Mouse (Mus musculus) gastrocnemius, postnatal 4 days (tissue): ENCODE measurements around the gene Myo1h. TPM values are rescaled to one million over a fixed set of nuclear protein-coding genes. Genes with fewer than 3 reads are reported as not detected.
A peak's percentile ranks its signal among the peaks of the same experiment; 100 is the strongest.

Experiments
- DNase-seq, 2 experiments: peaks; one replicate each; pipeline ENCODE4 v3.0.0; 2021 to 2022; ENCODE audit warnings: low spot score in 2 of 2, mixed read lengths in 2 of 2
- total RNA-seq, 2 experiments: library from RNA; stranded (reverse); gene quantifications; 2 replicates each; pipeline ENCODE4 v1.2.3; 2021

The Myo1h gene
- total RNA-seq, 2 experiments from 2014 or later: 0.34 to 0.57 TPM

DNA sequence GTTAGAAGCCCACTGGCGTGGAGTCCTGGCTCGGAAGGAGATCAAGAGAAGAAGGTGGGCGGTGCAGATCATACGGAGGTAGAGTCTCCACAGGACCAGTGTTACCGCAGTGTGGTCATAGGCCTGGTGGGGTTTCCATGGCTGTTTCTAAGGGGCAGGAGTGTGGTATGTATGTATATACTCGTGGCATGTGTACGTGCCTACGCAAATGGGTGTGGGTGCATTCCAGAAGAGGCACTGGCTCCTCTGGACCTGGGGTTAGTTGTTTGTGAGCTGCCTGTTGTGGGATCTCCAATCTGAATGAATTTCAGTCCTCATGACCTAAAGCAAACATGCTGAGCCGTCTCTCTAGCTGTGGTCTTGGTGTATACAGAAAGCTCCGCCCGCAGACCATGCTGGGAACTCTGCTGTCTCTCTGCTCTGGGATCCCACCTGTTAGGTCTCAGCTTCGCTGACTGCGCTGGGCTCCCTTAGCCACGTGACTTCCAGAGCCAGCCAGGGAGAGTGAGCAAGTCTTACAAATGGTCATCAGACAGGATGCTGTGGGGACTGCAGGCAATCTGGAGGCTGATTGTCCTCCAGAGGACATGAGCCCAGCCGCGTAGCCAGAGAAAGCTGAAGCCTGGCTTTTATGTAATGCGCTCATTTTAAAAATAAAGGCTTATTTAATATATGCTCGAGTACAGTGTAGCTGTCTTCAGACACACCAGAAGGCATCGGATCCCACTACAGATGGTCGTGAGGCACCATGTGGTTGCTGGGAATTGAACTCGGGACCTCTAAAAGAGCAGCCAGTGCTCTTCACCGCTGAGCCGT lies 68.2 kb downstream of the Myo1h start:
- DNase-seq: no peak

DNA sequence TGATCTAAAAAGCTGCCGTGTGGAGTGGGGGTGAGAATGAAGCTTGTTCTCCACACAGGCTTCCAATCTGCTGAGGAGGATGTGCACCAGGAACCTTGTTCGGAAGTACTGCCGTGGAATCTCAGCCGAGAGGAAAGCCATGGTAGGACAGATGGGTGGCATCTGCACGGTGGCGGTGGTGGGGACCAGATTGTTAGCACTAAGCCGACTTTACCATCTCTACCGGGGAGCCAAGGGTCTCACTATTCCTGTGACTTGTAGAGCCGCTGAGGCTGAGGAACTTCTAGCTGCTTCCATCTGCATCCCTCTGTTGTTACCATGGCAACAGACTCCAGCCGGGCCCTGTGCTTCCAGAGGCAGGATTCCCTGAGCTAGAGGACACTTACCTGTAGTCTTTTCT lies 69.9 kb downstream of the Myo1h start:
- no peak for DNase-seq

DNA sequence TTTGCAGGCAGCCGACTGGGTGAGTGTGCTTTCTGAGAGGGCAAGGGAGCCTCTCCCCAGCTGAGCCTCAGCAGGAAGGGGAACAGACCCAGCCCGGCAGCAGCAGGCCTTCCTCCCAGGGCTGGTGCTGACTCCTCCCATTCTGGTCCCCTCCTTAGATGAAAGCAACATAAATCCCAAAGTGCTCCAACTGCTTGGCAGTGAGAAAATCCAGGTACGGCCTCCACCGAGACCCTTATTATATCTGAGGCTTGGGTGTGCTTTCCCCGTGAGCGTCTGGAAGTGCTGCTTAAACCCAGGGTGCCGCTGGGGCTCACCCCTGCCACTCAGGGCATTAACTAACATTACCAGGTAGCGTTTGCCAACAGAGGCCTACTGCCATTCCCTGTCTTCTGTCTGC lies 70.6 kb downstream of the Myo1h start:
- DNase-seq: no peak

DNA sequence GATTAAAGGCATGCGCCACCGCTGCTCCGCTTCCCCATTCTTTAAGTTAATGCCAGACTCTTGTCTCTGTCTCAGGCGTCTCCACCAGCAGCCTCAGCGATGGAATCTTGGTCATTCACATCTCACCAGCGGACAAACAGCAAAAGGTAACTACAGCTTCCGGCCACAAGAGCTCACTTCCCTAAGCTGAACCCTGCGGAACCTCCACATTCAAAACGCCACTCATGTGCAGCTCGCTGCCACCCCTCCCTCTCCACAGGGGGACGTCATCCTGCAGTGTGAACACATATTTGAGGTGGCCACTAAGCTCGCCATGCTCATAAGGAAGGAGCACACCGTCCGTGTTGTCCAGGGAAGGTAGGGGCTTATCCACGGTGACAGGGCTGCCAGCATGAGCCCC lies 72.0 kb downstream of the Myo1h start:
- no peak for DNase-seq

DNA sequence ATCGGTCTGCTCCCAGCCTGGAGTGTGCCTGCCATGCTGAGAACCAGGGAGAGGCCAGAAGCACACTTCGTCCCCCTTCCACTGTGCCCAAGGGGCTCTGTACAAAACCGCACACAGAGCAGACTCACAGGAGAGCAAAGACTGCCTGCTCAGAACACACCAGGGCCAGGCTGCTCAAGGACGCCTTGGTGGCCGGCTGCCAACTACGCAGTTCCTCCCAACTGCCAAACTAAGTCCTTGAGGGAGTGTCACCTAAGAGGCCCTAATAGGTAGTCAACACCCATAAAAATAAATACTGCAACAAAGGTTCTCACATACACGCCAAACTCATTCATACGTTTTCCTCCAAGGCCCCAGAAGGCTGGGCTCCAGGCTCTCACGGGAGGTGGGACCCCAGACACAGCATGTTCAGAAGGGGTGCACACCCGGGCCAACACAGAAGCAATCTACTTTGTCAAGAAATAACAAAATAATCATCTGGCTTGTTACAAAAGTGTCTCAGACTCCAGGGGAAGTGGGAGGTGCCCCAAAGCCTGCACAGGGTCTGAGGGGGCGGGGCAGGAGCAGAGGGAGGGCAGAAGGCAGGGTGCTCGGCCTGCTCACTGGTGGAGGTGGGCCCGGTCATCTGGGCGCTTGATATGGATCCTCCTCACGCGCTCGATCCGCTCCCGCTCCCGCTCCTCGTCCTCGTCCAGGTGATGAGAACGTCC lies 76.2 kb downstream of the Myo1h start:
- no peak for DNase-seq

DNA sequence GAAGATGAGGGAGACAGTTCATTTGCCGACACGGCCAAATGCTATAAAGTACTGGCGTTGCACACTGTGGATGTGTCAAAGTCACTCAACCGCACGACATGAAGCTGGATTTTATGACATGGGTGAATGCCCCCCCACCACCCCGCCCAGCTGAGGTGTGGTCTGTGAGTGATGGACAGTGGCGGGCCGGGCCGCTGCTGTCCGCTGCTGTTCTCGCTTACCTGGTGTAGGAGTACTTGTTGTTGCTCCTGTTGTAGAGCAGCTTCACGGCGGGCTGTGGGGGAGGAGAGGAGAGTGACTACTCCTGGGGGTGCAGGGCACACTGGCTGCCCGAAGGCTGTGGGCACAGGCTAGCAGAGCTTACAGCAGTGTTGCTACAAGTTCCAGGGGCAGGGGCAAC lies 79.2 kb downstream of the Myo1h start:
- DNase-seq: no peak

DNA sequence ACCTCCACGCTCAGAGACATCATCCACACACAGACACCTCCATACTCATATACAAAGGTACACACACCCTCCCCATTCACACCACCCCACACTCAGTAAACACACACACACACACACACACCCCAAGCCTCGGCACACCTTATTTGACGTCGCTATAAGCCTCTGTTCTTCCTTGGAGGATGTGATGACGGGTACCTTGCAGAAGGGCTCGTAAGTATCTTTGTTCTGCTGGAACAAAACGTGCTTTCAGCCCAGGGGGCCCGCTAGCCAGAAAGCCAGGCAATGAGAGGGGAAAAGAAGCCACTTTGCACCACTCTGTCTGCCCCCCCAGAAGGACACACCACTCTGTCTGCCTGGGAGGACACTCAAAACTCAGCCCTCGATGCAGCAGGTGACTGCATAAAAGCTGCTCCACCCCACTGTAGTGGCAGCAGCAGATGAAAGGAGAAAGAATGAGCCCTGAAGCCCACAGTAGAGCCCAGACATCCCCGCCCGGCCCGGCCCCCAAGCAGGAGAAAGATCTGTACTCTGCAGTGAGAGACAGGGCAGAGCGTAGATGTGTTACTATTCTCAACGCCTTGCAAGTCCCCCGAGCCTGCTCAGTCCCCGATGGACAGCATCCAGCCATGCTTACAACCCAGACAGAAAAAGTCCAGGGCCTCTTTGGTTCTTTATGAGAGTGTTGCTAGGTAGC lies 80.0 kb downstream of the Myo1h start:
- no peak for DNase-seq

DNA sequence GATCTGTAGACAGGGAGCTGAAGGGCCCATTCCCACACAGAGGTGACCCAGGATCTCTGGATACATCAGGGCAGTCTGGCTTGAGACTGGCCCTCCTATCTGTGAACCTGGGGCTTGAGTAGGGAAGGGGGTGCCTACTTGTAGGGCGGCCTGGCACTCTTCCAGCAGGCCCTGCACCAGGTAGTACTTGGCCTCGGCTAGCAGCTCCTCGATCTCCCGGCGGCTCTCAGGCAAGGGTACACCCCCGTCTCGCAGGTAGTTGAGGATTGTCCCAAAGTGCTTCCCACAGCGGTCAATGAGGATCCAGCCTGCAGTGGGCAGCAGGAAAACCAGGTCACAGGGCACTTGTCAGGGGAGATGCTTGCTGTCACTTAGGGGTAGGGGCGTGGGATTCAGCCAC lies 81.0 kb downstream of the Myo1h start:
- DNase-seq: no peak

DNA sequence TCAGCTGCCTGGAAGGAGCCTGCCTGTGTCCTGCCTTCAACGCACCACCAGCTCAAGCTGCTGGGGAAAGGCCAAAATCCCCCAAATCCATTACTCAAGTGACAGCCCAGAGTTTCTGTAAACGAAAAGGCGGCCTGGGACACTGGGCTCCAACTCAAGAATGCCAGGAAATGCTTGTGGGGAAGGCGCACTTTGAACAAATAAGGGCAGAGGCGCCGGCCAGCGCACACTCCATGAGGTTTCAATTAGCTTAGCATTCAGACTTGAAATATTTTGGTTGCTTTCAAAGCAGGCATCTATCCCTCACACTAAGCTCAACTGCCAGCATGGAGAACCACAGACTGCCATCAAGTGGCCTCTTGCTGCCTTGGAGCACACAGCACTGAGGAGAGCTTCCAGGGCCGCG lies 81.4 kb downstream of the Myo1h start:
- DNase-seq: peak in 1 of 2 experiments; percentile 38

DNA sequence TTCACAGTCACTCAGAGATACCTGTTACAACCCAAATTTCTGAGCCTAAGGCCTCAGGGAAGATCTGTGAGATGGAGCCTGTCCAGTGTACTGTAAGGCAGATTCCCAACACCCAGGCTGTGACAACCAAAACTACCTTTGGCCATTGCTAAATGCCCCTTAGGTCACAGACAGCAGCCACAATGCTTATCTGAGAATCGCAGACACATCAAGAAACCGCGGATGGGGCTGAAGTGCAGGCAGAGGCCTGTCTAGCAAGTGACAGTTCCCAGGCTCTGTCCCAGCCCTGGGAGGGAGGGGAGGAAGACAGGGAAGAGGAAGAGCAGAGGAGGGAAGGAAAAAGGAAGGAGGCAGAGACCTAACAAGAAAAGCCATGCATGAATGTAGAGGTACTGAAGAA lies 82.4 kb downstream of the Myo1h start:
- no peak for DNase-seq

DNA sequence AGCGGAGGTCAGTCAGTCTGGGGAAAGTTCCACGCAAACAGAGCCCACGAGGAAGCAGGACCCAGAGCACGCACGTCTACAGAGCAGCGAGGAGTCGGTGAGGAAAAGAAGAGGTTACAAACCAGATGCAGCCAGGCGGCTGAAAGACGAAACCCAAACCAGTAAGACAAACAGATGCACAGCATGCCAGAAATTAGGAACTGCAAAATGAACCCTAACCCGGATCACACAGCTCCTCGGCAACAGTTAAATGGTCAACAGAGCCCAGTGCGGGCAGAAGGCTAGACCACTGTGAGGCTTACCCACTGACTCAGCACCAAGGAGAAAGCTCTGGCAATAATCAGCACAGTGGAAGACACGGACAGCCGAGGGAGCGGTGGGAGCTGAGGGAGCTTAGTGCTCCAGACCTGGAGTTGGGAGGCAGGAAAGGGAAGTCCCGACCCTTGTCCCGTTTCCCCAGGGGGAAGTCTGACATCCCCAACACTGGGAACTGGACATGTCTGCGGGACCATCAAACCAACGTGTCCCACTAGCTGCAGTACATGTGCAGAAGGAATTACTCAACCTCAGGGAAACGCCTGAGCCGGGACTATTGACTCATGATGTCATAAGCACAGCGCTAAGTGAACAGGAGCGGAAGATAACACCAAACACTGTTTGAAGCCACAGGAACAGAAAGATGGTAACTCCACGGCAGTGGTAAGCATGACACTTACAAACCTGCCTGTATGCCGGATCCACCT lies 82.9 kb downstream of the Myo1h start:
- no peak for DNase-seq

DNA sequence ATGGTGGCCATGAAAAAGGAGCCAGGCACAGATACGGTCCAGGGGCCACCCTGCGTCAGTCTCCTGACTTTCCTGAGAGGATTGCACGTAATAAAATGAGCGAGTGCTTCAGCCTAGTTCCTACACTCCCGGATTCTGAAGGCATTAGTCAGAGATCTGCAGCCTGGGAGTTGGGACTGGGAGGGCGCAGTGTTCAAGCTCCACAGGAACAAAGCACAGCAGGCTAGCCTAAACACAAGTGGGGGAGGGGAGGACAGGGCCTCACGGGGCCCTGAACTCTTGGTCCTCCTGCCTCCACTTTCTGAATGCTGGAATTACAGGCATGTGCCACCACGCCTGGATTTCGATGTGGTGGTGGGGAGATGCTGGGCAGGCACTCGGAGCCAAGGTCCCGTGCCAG lies 83.6 kb downstream of the Myo1h start:
- DNase-seq: no peak

DNA sequence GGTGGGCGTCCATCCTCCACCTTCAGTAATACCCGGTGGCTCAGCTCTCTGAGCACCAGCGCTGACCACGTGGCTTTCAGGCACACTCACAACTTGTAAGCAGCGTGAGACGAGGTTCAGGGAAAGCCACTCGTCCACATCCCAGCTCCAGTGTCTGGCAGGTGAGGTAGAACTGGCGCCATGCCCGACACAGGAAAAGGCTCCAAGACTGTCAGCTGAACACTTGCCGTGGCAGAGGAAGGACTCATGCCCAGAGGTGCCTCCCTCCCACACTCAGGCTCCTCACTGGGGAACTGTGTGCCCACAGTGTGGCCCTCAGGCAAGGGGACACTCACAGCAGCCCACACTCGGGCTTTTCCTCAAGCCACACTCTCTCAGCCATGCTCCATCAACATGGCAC lies 84.2 kb downstream of the Myo1h start:
- DNase-seq: no peak

DNA sequence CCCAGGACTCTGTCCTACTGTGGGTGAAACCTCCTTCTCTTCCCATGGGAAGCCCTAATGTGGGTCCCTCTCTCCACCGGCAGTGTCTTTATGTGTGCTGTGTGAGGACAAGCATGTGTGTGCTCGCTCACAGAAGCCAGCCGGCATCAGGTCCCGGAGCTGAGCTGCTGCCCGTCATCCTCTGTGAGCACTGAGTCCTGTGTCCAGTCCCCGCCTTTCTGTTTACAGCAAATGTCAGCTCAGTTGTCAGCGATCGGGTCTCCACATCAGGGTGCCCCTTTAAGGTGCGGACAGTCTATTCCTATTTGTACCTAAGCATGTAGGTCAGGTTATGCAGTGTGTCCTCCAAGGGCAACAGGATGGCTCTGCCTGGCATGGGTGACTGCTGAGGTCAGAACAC lies 84.6 kb downstream of the Myo1h start:
- DNase-seq: no peak

DNA sequence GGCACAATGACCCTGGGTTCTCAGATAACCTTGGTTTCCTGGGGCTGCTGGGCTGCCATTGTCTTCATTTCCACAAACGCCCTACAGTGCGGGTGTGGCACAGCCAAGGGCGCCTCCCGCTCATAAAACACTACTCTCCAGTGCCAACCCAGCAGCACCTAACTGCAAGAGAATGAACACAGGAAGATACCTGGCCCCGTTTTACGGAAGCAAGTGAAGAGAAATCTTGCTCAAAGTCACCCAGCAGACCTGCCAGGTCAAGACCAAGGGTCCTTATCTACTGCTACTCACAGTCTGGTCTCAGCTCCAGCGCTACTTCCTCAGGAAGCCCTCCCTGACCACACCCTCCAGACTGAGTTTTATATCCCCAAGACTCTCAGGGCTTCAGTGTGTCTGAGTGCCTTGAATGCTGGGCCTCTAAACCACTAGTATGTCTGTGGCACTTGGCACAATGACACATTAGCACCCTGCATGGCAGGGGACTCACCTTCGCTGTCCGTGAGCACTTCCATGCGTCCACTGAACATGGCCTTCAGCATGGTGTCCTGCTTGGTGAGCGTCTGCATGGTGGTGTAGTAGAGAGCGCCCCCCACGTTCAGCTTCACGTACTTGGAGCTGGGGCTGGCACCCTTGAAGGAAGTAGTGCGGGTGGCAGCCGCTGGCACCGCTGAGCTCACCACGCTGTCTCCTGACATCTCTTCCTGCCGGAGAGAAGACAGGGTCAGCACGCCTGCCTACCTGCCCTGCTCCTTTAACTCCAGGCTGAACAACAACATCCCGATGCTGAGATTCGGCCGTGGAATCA lies 85.6 kb downstream of the Myo1h start:
- no peak for DNase-seq

DNA sequence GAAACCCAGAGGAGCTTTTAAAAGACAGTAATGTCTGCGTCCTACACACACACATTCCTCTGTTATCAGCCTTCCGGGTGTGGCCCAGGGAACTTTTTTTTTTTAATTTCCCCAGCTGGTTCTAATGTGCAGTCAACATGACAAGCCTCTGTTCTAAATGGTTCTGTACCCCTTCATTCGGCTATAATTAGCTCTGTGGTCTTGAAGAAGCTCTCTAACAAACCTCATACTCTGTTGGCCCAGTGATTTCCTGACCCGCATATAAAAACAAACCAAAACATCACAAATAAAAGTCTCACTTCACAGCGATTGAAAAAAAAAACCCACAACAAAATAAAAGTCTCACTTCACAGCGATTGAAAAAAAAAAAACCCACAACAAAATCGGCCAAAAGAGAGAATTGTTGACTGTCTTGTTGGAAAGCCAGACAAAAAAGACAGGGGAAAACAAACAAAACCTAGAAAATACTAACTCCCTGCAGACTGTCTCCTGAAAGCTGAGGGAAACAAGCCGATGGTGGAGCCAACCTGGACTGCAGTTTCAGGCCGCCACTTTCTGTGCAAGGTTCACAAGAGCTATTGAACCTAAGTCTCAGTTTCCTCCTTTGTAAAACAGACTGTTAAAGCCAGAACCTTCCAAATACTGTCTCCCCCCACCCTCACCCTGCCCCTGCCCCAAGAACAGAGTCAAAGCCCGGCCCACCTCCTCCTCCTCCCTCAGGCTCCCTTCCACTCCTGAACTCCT lies 89.4 kb downstream of the Myo1h start:
- DNase-seq: no peak

DNA sequence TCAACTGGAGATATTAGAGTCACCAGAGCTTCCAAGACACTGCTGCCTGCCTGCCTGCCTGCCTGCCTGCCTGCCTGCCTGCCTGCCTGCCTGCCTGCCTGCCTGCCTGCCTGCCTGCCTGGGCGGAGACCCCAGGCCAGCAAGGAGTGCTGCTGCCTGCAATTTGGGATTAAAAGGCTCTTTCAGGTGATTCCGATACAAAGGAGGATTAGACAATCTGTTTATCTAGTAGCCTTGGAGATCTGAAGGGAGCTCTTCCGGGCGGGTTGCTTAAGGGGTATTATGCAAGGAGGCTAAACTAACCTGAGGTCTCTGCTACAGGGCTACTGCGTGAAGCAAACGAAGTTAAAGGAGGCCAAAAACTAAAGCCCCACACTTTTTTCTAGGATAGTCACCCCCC lies 90.0 kb downstream of the Myo1h start:
- DNase-seq: no peak

DNA sequence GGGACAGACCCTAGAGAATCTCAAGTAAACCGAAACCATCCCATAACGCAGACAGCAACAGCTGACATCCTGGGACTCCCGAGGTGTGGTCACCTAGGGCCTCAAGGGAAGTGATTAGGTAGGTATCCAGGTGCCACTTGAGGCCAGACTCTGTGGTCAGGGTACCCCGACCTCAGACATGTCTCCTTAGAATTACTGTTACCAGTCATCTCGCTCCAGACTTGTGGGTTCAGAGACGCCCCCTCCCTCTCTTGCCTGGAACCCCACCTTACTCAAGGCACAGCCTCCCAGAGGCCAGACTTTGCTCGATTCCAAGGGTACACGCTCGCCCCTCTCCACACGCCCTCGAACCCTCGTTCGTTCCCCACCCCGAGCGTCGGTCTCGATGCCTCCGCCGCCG lies 90.8 kb downstream of the Myo1h start:
- DNase-seq: no peak

DNA sequence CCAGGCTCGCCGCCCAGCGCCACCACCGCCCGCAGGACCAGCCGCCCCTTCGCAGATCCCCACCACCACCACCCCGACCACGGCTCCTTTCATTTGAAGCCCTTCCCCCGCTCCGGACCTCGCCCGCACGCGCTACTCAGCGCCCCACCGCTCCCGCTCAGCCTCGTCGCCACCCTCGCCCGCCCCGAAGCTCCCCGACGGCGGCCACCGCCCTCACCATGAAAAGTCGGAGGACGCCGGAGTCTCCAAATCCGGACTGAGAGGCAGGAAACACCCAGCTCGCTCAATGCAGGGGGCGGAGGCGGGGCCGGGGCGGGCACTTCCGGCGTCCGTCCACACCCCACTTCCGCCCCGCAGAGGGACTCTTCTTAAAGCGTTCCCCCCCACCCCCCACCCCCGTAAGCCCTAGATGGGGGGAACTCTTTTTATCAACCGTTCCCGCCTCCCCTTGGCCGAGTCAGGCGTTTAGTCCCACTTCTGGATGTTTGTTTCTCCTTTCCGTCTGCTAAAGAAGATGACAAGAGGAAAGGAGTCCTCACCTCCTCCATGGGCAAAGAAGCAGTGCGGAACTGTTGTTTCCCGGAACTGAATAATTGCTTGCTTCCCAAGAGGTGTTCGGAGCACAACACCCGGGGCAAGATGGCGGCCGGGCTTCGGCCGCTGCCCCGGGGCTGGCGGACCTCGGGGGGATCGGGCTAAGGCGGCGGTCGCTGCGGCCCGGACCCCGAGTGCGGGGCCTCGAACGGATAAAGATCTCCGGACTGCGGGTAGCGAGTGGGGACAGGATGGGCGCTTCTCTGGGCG lies 91.4 kb downstream of the Myo1h start, which contains the start of the genes Kctd10 and Ube3b:
TSS of gene Kctd10 (minus strand) at position 300 of the 804 bp plus-strand sequence.
TSS of gene Ube3b (plus strand) at position 399 of the 804 bp plus-strand sequence.
- DNase-seq: peak; percentile 71 to 84
